Mouse (Mus musculus): ENCODE measurements around the gene Gm3893.
"Not testable (repeated sequence)": the region's sequence is repeated elsewhere in the genome, so short reads cannot be mapped to it uniquely, and the experiment has no call there.

Gene Gm3893

GRCm38 (mm10) chr4:42090907-42091306 is at the start of gene Gm3893:
TSS of gene Gm3893 (plus strand) at chr4:42091207.
- DNase-seq, result not testable (repeated sequence)

GRCm38 (mm10) chr4:42114517-42114916 is 23.5 kb downstream of the Gm3893 start, which contains the start of gene Gm13304:
TSS of gene Gm13304 (plus strand) at chr4:42114817.
- not testable (repeated sequence) for DNase-seq

Data from cerebellum, postnatal 14 days (tissue).